Mouse (Mus musculus): ENCODE measurements around the gene Ssbp2.

Gene Ssbp2

DNA sequence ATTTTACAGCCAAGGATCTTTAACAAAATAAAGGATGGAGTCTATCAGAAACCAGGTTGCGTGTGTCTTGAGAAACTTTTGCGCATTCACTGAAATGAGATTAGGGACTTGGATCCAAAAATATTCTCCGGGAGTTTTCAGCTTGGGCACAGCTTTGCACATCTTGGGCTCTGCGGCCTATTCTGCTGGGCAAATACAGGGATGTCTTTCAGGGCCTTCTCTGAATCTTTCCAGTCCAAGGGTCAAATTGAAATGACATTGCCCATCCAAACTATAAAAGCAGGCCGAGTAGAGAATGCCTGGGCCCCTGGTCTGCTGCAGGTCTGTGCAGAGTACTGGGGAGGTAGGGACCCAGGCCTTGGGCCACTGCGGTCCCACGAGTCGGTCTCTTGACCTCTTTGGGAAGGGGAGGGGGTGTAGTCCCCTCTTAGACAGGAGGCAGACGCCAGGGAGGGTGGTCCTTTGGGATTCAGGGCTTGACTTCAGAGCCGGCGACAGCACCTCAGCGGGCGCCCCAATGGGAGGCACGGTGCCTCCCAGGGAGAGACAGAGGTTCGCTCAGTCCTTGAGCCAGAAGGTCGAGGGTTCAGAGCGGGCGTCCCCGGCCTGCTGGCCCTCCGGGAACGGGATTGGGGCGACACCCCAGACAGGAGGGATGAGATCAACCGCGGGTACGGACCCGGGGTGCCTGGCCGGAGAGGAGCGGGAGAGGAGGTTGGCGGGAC, at the start of gene Ssbp2:
Gene Ssbp2, plus strand, starts transcription at position 388 of the 725 bp plus-strand sequence.
- CTCF ChIA-PET: no interaction called here

GRCm38 (mm10) chr13:91413752-91414503, 46.2 kb upstream of the Ssbp2 start:
- CTCF ChIA-PET: no interaction called here

GRCm38 (mm10) chr13:91415896-91416295, 44.2 kb upstream of the Ssbp2 start:
- CTCF ChIA-PET: interaction anchor here (0.7 to 1.2 kb wide), 2 partner anchors 52 to 801 kb away, joined by 5 to 6 read pairs; no protein-coding TSS in a partner anchor

- CTCF ChIA-PET: interaction anchor here (0.6 to 1.0 kb wide), 2 partner anchors 9 to 338 kb away, joined by 5 to 12 read pairs; no protein-coding TSS in a partner anchor
Observed at GRCm38 (mm10) chr13:91416698-91417097, 43.4 kb upstream of the Ssbp2 start.

DNA sequence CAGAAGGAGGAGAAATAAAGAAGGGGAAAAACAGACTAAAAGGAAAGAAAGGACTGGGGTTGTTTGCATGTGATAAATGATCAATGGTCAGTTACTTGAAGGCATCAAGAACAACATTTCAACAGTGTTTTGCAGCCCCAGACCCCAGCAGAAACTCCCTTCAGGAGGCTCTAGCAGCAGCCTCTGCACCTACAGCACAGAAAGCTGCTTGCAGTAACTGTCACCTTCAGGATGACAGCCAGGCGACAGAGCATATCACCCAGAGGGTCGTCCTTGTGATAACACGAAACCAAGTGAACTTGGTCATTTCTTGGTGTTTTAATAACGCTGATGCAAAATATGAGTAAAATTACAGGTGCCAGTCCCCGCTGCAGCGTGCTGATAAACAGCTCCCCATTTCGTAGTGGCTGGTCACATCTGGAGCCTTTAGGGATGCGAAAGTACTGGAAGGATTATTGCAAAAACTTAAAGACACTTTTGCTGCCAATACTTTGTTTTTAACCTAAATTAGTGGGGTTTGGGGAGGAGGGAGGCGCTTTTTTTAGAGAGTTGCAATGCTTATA, 38.6 kb upstream of the Ssbp2 start:
- CTCF ChIA-PET: interaction anchor here (0.6 kb wide), 1 partner anchor 223 kb away, joined by 3 read pairs; no protein-coding TSS in a partner anchor

DNA sequence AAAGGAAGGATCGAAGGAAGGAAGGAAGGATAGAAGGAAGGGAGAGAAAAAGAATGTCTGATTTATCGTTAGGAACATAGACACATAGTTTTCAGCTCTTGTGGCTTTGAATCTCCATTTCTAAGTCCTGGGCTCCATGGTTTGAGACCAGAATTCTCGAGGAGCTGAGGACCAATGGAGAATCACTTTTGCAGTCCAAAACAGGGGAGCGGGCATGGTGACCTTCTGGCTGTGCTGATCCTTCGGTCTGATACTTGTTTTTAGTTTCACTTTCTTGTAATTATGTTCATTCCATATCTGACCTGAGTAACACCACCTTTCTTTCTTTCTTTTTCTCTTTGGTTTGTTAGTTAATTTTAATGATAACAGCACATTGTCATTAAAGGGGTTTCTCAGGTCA, 29.2 kb upstream of the Ssbp2 start:
- CTCF ChIA-PET: no interaction called here

GRCm38 (mm10) chr13:91431392-91432355, 28.4 kb upstream of the Ssbp2 start:
- CTCF ChIA-PET: no interaction called here

GRCm38 (mm10) chr13:91433021-91433420, 27.1 kb upstream of the Ssbp2 start:
- CTCF ChIA-PET: no interaction called here

- CTCF ChIA-PET: no interaction called here
Observed at GRCm38 (mm10) chr13:91437931-91438330, 22.2 kb upstream of the Ssbp2 start.

- CTCF ChIA-PET: no interaction called here
Observed at GRCm38 (mm10) chr13:91441476-91441875, 18.6 kb upstream of the Ssbp2 start.

DNA sequence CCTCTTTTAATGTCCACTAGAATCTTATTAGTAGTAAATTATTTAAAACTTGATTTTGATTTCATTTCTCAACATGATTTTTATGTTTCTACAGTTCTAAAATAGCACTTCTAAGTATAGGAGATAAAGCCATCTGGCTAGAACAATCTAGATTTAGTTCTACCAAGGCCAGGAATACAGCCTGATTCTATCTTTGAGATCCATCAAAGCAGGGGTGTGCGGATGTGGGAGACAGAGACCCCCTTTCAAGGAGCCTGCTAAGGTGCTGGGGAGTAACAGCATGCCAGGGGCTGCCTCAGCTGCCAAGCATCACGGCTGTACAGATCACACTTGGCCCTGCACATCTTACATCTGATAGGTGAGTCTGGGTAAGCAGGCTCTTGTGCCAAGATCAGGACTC, 13.4 kb upstream of the Ssbp2 start:
- CTCF ChIA-PET: no interaction called here

- CTCF ChIA-PET: no interaction called here
Observed at GRCm38 (mm10) chr13:91448936-91449335, 11.1 kb upstream of the Ssbp2 start.

DNA sequence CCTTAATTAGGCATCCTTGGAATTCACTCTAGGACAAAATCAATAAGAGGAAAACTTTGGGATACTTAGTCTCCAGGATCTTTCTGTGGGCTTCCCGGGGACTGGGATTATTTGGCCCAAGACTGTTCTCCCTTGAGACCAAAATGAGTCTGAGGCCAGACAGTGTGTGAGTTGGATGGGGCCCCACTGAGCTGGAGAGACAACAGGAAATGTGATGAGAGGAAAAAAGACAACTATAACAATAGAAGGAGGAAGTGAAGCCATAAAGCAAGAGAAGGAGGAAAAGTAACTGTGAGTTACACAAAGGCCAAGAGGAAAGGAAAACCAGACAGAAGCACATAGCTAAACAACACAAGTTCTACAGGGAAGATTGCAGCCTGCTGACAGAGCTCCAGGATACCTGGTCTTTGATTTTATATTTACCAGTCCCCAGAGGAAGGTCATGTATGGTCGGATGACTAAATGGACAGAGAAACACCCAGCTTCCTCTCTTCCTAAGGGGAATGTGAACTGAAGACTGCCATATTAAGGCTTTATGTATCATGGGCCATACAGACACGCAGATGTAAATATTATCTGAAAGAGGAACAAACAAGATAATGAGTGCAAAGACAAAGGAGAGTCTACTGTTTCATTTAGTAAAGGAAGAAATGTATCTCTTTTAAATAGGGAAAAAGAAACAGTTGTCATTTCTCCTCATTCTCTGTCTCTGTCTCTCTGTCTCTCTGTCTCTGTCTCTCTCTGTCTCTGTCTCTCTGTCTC, 8.5 kb upstream of the Ssbp2 start:
- CTCF ChIA-PET: no interaction called here

- CTCF ChIA-PET: no interaction called here
Observed at GRCm38 (mm10) chr13:91452269-91452668, 7.8 kb upstream of the Ssbp2 start.

DNA sequence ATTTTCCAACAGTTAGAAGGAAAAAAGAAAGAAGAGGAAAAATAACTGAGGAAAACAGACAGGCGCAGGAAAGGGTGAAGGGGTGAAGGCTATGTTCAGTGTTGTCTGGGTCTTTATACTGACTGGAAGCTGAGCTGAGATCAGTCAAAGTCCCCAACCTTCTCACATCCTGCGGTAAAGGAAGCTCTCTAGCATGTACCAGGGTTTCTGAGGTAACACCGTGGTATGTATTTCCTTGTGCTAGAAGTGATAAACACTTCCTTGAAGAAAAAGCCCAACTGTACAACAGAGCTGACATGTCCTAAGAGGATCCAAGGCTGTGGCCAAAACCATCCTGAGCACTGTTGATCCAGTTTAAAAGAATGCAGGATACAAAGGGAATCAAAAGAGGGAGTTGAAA, 6.8 kb upstream of the Ssbp2 start:
- CTCF ChIA-PET: no interaction called here

GRCm38 (mm10) chr13:91456041-91456440, 4.0 kb upstream of the Ssbp2 start:
- CTCF ChIA-PET: interaction anchor here (0.6 kb wide), 1 partner anchor 83 kb away, joined by 9 read pairs; no protein-coding TSS in a partner anchor

GRCm38 (mm10) chr13:91456735-91457134, 3.3 kb upstream of the Ssbp2 start:
- CTCF ChIA-PET: interaction anchor here (0.6 kb wide), 1 partner anchor 82 kb away, joined by 9 read pairs; no protein-coding TSS in a partner anchor

DNA sequence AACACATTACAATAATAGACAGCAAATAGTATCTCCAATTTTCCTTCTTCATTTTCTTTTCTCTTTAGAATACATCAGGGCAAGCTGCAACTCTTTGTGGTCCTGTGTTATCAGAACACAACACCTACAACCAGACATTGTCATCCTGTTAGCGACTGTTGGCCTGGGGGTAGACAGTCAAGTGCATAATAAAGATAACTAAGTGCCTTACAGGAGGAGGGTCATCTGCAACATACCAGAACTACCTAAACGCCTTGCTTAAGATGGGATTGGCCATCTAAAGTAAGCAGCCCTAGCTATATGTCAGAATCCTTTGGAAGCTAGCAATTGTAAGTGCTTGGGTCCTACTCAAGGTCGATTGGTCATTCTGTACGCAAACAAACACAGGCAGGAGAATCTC, 2.1 kb upstream of the Ssbp2 start:
- CTCF ChIA-PET: no interaction called here

DNA sequence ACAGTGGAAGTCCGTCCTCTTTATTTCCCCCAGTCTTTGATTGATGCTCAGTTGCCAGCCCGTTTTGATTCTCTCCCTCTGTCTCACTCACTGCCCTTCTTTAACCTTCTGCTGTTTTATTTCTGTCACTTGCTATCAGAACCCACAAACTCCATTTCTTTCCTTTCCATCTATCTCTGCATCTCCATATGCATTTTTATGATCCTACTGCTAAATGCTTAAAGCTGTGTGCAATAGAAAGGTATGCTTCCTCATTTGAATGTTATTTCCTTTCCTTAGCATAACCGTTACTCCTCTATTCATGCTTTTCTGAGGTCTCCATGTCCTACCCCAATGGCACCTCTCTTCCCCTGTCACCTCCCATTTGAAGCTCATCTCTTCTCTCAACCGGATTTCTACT, 594 bp upstream of the Ssbp2 start:
- CTCF ChIA-PET: no interaction called here

DNA sequence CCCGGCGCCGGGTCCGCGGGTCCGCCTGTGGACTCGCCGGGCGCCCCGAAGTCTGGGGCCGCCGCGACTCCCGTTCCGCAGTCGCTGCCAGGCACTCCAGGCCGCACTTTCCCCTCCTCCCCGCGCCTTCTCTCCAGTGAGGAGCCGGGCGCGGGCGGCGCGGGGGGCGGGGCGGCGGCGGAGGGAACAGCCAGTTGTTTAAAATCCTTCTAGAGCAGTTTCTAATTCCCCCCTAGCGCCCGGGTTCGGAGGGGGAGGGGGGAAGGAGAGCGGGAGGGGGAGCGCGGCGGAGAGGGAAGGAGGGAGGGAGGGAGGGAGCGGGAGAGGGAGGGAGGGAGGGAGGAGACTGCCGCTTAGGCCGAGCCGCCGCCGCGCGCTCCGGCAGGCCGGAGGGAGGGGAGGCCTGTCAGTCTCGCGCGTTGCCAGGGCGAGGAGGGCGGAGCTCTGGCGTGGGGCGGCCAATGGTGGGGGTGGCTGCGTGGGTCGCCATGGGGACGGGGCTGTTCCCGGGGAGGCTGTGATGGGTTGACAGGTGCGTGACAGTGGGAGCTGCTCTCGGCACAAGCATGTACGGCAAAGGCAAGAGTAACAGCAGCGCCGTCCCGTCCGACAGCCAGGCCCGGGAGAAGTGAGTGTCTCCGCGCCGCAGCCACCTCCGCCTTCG, 670 bp downstream of the Ssbp2 start:
- CTCF ChIA-PET: no interaction called here
